Mouse (Mus musculus) forebrain, embryonic 15.5 days (tissue): ENCODE measurements around the gene Cyp2d22. TPM values are rescaled to one million over a fixed set of nuclear protein-coding genes. Genes with fewer than 3 reads are reported as not detected.

Experiments
- ATAC-seq: fragments of 200-750 bp; cut with Nextera tagmentation; replicated peaks from 2 replicates; pipeline ENCODE4 v1.8.0; 2017; ENCODE audit warnings: mild to moderate bottlenecking, moderate TSS enrichment, moderate library complexity
- H3K27ac ChIP-seq: fragments of 300-500 bp; sonication (generic); replicated peaks from 2 replicates; pipeline ENCODE4 v1.5.1; 2015; ENCODE audit warnings: mild to moderate bottlenecking, inconsistent platforms
- H3K27me3 ChIP-seq: fragments of 300-500 bp; sonication (generic); 2 replicates; pipeline ENCODE4 v1.6.1; 2015; ENCODE audit warnings: inconsistent platforms
- H3K36me3 ChIP-seq: fragments of 300-500 bp; sonication (generic); 2 replicates; pipeline ENCODE4 v1.6.1; 2015; ENCODE audit warnings: mild to moderate bottlenecking, inconsistent platforms
- H3K4me1 ChIP-seq: fragments of 300-500 bp; sonication (generic); 2 replicates; pipeline ENCODE4 v1.6.1; 2015; ENCODE audit warnings: inconsistent platforms
- H3K4me2 ChIP-seq: fragments of 300-500 bp; sonication (generic); replicated peaks from 2 replicates; pipeline ENCODE4 v1.6.1; 2015; ENCODE audit warnings: mild to moderate bottlenecking, inconsistent platforms
- H3K4me3 ChIP-seq: fragments of 300-500 bp; sonication (generic); 2 replicates; pipeline ENCODE4 v1.5.1; 2015; ENCODE audit warnings: mild to moderate bottlenecking, inconsistent platforms
- H3K9ac ChIP-seq: fragments of 300-500 bp; sonication (generic); replicated peaks from 2 replicates; pipeline ENCODE4 v1.6.1; 2015; ENCODE audit warnings: mild to moderate bottlenecking, inconsistent platforms
- H3K9me3 ChIP-seq: fragments of 300-500 bp; sonication (generic); 2 replicates; pipeline ENCODE4 v1.6.1; 2016; ENCODE audit warnings: inconsistent platforms
- WGBS: fragments of 180-500 bp; shearing (Covaris S2); methylation state at CpG from one replicate; pipeline ENCODE4 v1.1.7; 2015; ENCODE audit warnings: mixed read lengths; 5-methylcytosine and 5-hydroxymethylcytosine counted together
- polyA plus RNA-seq: library from polyadenylated mRNA; unstranded; fragments of >200 nt; fragmentation: Nextera tagmentation; extraction: Ambion mirVana; gene quantifications from 2 replicates; pipeline ENCODE4 v1.2.1, GENCODE M21; 2015

Cyp2d22 gene
- polyA plus RNA-seq, 1 experiment from 2014 or later = 1.9 TPM

DNA sequence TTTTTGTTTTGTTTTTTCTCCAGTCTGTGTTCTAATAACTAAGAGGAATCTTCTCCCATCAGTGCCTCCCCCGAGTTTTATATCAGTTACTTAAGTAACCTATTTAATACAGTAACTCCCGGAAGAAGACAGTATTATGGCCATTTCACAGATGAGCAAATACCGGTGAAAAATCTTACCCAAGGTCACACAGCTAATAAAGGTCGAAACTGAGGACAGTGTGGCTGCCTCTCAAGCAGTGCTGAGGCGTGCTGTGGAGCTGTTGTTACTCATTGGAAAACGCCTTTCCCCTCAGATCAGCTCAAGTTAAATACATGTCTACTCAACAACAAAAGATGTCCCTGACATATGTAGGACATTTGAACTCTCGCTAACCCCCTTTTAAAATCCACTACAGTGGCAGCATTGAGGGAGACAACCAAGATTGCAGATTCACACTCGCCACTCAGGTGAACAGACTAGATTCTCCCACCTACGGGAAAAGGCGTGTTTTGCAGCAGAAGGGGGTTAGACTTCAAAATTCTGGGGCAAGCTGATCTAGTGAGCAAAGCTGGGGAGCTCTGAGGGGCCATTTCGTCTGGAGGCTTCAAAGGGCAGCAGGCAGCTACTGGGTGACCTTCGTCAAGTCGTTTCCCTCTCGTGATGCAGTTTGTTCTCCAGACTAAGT, 26.8 kb downstream of the Cyp2d22 start:
- peak overlapping the region; percentile 88; the same call in 1 of the 2 replicates for H3K27ac ChIP-seq

DNA sequence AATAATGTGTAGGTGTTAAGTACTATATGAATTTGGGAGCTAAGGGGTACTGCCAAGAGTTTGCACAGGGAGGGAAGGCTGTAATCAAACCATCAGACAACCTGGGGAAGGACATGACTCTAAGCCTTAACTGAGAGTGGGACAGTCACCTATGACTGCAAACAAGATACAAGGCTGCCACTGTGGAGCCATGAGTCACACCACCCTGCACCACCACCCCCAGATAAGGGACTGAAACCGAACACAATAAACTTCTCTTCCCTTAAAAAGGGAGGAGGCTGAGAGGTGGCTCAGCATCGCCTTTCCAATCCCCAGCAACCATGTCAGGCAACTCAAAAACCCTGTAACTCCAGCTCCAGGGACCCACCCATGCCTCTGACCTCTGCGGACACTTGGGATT, 28.6 kb downstream of the Cyp2d22 start:
- H3K9ac ChIP-seq = no peak overlapping the region
- no peaks in the 10 kb centered on the region for H3K27me3 ChIP-seq
- WGBS = 88% methylated on average over 3 of the region's 3 CpGs
- no peaks in the 10 kb centered on the region for H3K9me3 ChIP-seq
- no peak overlapping the region for H3K4me2 ChIP-seq
- H3K4me1 ChIP-seq = peaks cover 42% of the 10 kb centered on the region
- no peak overlapping the region for H3K4me3 ChIP-seq
- peaks cover 33% of the 10 kb centered on the region for H3K36me3 ChIP-seq
- no peak overlapping the region for H3K27ac ChIP-seq
- no peak for ATAC-seq

More for the DNA sequence above, 26.8 kb downstream of the Cyp2d22 start:
- peak overlapping the region; percentile 99 for H3K4me3 ChIP-seq
- H3K4me2 ChIP-seq = peak overlapping the region; percentile 81
- H3K36me3 ChIP-seq = peaks cover 28% of the 10 kb centered on the region
- no peaks in the 10 kb centered on the region for H3K9me3 ChIP-seq
- H3K9ac ChIP-seq = peak overlapping the region; percentile 99
- peak; percentile 1; the same call in 1 of the 2 replicates for ATAC-seq
- 31% methylated on average over 14 of the region's 14 CpGs for WGBS
- peaks cover 26% of the 10 kb centered on the region for H3K4me1 ChIP-seq
- no peaks in the 10 kb centered on the region for H3K27me3 ChIP-seq

DNA sequence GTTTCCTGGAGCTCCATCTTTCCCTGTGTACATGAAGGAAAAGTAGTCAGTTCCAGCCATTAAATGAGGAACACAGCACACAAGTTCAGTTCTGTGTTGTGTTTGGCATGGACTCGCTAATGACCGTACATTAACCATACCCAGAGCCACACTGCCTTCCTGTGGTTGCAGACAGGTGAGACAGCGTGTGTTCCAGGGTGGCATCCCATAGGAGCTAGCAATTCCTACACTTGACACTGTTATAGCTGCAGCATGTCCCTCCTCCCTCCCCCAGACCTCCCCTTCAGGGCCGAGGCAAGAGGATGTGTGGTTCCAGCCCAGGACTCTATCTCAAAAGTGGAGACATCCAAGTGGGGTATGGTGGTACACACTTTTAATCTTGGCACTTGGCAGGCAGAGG, 29.7 kb downstream of the Cyp2d22 start:
- no peak overlapping the region for H3K4me3 ChIP-seq
- ATAC-seq = no peak
- WGBS = 94% methylated on average over 4 of the region's 4 CpGs
- peaks cover 43% of the 10 kb centered on the region for H3K4me1 ChIP-seq
- H3K9me3 ChIP-seq = no peaks in the 10 kb centered on the region
- no peak overlapping the region for H3K4me2 ChIP-seq
- H3K27ac ChIP-seq = no peak overlapping the region
- H3K36me3 ChIP-seq = peaks cover 33% of the 10 kb centered on the region
- no peaks in the 10 kb centered on the region for H3K27me3 ChIP-seq
- no peak overlapping the region for H3K9ac ChIP-seq

DNA sequence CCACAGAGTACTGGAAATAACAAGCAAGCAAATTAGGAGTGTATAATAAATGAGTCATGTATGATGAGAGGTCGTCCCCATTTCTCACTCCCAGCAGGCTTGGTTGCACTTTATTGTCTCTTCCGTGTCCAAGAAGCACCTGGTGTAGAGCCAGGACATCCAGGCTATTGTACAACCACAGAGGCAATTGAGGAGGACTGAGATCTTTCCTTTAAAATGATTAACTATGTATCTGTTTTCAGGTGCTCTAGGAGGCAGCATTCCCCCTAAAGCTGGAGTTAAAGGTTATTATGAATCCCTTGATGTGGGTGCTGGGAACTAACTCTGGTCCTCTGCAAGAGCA, 31.1 kb downstream of the Cyp2d22 start:
- Histone ChIP-seq H3K9me3 (no peaks in the 10 kb centered on the region), H3K27me3 (no peaks in the 10 kb centered on the region), H3K4me3 (no peak overlapping the region), H3K36me3 (peaks cover 33% of the 10 kb centered on the region), H3K27ac (no peak overlapping the region), H3K4me2 (no peak overlapping the region), H3K4me1 (peaks cover 36% of the 10 kb centered on the region), H3K9ac (no peak overlapping the region)
- ATAC-seq = no peak
- WGBS = 88% methylated on average over 2 of the region's 2 CpGs

DNA sequence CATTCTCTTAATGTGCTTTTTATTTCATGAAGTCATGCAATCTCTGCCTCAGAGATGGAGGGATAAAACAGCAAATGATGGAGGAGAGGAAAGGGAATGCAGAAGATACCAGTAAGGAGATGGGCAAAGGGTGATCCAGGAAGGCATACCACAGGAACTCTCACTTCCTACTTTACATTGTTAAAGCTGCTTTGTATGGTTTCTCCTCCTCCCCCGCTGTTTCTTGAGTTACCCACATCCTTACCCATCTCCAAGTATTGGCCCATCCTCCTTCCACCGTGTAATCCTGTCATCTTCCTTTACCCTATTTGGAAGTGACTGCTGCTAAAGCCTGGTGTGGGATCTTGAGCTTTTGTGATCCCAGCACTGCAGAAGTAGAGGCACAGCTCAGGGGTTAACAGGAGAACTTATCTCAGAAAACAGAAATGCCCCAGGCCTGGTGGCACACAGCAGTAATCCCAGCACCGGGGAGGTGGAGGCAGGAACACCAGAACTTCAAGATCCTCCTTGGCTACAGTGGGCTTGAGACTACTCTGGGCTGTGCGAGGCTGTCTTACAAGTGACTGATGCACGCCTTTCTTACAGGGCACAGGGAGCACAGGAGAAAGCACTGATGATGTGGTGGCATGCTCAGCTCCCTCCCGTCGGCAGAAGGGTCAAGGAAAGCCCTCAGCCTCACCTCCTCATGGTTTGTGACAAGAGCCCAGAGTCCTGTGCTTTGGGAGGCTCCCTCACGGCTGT, 31.6 kb downstream of the Cyp2d22 start:
- H3K4me2 ChIP-seq = no peak overlapping the region
- H3K9me3 ChIP-seq = no peaks in the 10 kb centered on the region
- H3K4me3 ChIP-seq = no peak overlapping the region
- H3K27me3 ChIP-seq = no peaks in the 10 kb centered on the region
- H3K36me3 ChIP-seq = peaks cover 33% of the 10 kb centered on the region
- H3K27ac ChIP-seq = no peak overlapping the region
- no peak overlapping the region for H3K9ac ChIP-seq
- H3K4me1 ChIP-seq = peaks cover 36% of the 10 kb centered on the region
- 88% methylated on average over 8 of the region's 8 CpGs for WGBS
- no peak for ATAC-seq

DNA sequence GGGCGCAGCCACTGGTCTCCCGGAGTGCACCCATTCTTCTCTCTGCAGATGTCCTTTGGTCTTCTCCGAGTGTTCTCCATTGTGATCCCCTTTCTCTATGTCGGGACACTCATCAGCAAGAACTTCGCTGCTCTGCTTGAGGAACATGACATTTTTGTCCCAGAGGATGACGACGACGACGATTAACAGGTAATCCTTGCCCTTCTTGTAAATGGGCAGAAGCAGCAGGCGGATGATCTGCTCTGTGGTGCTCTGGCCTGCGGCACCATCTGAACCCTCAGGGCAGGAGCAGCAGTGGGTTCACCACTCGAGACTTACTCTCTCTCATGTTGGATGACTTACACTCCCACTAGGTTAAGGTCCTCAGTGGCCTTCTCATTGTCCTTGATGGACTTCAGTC, 32.2 kb downstream of the Cyp2d22 start:
- ATAC-seq = no peak
- no peak overlapping the region for H3K4me3 ChIP-seq
- no peak overlapping the region for H3K27ac ChIP-seq
- H3K9me3 ChIP-seq = no peaks in the 10 kb centered on the region
- H3K36me3 ChIP-seq = peaks cover 33% of the 10 kb centered on the region
- no peak overlapping the region for H3K9ac ChIP-seq
- H3K27me3 ChIP-seq = no peaks in the 10 kb centered on the region
- 93% methylated on average over 12 of the region's 12 CpGs for WGBS
- peaks cover 30% of the 10 kb centered on the region for H3K4me1 ChIP-seq
- 0 out of 2 replicates have a peak overlapping the region, but pooled peaks have one; percentile 58 for H3K4me2 ChIP-seq

DNA sequence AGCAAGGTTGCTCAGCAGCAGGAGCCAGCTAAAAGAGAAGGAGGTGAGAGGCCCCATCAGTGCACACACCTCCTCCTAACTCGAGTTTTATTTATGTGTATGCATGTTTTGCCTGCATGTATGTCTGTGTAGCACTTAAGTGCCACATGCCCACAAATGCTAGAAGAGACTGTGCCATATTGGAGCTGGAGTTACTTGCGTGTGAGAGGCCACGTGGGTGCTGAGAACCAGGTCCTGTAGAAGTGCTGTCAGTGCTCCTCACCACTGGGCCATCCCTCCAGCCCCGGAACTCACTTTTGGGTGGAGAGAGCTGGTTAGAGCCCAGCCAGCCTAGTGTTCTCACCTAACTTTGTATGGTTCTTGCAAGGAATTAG, 32.8 kb downstream of the Cyp2d22 start:
- 84% methylated on average over 4 of the region's 4 CpGs for WGBS
- H3K9ac ChIP-seq = peak overlapping the region; percentile 54
- no peak overlapping the region for H3K27ac ChIP-seq
- ATAC-seq = no peak
- peaks cover 33% of the 10 kb centered on the region for H3K36me3 ChIP-seq
- no peaks in the 10 kb centered on the region for H3K27me3 ChIP-seq
- peaks cover 25% of the 10 kb centered on the region for H3K4me1 ChIP-seq
- H3K9me3 ChIP-seq = no peaks in the 10 kb centered on the region
- H3K4me2 ChIP-seq = peak overlapping the region; percentile 58
- H3K4me3 ChIP-seq = peak overlapping the region; percentile 79

DNA sequence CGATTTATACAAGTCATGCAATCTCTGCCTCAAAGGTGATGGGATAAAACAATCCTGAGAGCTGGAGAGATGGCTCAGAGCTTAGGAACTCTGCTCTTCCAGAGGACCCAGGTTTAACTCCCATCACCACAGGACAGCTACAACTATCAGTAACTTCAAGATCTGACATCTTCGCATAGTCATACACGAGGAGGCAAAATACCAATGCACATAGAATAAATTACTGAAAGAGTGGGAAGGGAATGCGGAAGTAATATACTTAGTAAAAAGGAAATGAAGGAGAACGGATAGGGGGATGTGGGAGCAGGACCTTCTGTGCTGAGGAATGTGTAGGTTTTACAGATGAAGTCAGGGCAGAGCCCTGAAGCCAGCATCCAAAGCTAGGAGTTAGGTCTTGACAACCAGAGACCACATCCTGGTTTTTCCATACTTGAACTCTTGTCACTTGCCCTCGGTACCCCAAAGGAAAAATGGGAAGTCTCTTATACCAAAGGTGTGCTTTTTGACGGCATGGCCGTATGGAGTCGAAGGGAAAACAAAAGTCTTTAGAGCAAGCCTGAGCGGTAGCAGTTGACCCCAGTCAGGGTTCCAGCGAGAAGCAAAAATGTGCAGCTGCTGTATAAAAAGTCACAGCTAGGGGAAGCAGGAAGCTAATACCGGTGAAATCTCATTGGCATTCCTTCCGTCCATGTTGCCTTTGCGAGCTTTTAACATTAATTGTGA, 33.3 kb downstream of the Cyp2d22 start:
- Histone ChIP-seq H3K9ac (peak overlapping the region; percentile 54), H3K36me3 (peaks cover 33% of the 10 kb centered on the region), H3K9me3 (no peaks in the 10 kb centered on the region), H3K4me1 (peaks cover 20% of the 10 kb centered on the region), H3K4me2 (peak overlapping the region; percentile 58), H3K4me3 (peak overlapping the region; percentile 79), H3K27me3 (0 out of 2 replicates have a peak, but pooled peaks cover 2% of the 10 kb centered on the region), H3K27ac (peak overlapping the region; percentile 91)
- ATAC-seq = peak; percentile 8; the same call in 1 of the 2 replicates
- WGBS = 63% methylated on average over 14 of the region's 14 CpGs

DNA sequence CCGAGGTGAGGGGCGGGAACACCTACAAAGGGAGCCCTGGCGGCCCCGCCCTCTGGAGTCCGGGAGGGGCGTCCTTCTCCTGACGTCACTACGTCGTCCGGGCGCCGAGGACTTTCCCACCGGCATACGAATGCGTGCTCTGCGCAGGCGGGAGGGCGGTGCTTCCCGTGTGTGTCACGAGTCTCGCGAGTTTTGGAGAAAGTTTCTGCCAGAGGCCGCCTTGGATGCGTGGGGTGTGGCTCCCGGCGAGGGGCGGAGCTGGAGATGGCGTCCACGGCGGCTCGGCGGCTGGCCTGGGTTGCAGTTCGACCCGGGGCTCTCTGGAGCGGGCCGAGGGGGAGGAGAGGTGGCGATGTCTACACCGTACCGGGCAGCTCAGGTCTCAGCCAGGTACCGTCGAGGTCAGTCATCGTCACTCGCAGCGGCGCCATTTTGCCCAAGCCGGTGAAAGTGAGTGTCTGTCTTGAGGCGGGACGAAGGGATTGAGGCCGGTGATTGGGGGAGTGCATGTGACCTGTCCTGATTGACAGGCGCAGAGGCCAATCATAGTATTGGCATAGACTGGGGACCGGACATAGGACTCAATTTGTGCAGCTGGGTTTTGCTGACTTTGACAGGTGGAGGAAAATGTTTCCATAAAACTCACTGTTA, 34.1 kb downstream of the Cyp2d22 start:
- Histone ChIP-seq H3K4me1 (peaks cover 22% of the 10 kb centered on the region), H3K9me3 (no peaks in the 10 kb centered on the region), H3K27me3 (peaks cover 8% of the 10 kb centered on the region; the same call in 1 of the 2 replicates), H3K4me3 (peak overlapping the region; percentile 79), H3K36me3 (peaks cover 33% of the 10 kb centered on the region), H3K9ac (peak overlapping the region; percentile 69), H3K27ac (peak overlapping the region; percentile 91), H3K4me2 (peak overlapping the region; percentile 58)
- WGBS = under 1% methylated on average over 50 of the region's 51 CpGs
- ATAC-seq = peak; percentile 98

DNA sequence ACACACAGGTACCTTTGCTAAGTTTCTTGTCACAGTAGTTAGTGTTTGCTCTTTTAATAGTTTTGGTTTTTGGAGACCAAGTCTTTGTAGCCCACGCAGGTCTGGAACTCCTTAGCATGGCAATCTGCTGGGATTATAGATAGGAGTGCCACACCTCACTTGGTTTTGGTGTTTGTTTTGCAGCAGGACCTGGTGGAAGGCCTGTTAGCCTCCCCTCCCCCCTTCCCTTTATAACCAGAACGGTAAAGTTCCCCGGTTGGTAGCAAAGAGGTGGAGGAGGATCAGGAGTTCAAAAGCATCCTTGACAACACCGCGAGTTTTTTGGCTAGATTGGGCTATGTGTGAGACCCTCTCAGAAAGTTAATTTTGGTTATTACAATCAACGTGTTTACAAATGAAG, 35.1 kb downstream of the Cyp2d22 start:
- no peak for ATAC-seq
- WGBS = 95% methylated on average over 6 of the region's 6 CpGs

DNA sequence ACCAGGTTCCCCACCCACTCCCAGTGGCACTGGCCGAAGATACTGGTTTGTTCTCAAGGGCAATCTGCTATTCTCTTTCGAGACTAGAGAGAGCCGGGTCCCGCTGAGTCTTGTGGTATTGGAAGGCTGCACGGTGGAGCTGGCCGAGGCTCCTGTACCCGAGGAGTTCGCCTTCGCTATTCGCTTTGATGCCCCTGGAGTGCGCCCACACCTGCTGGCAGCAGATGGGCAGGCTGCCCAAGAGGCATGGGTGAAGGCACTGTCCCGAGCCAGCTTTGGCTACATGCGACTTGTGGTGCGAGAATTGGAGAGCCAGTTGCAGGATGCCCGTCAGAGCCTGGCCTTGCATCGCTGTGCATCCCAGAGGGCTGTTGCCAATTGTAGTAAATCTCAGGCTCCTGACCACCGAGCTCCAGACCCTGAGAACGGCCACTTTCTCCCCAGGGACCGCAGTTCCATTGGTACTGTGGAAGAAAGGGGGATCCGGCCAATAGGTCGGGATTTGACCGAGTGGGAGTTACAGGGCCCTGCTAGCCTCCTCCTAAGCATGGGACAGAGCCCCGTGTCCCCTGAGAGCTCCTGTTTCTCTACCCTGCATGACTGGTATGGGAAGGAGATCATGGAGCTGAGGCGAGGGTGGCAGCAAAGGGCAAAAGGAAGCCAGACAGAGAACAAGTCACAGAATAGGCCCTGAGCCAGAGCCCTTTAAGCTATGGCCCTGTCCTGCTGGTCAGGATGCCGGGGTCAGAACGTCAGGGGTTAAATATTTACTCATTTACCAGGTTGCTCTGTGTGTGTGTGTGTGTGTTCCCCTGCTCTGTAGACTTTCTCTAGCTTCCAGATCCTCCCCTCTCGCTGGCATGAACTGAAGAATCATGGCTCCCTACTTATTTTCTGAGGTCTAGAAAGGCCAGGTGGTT, 36.4 kb downstream of the Cyp2d22 start:
- no peak overlapping the region for H3K4me2 ChIP-seq
- ATAC-seq = no peak
- no peak overlapping the region for H3K9ac ChIP-seq
- H3K4me3 ChIP-seq = no peak overlapping the region
- peaks cover 15% of the 10 kb centered on the region for H3K27me3 ChIP-seq
- H3K9me3 ChIP-seq = no peaks in the 10 kb centered on the region
- no peak overlapping the region for H3K27ac ChIP-seq
- WGBS = 88% methylated on average over 27 of the region's 27 CpGs
- peaks cover 10% of the 10 kb centered on the region for H3K36me3 ChIP-seq
- H3K4me1 ChIP-seq = peaks cover 24% of the 10 kb centered on the region

More for the DNA sequence above, 35.1 kb downstream of the Cyp2d22 start:
- Histone ChIP-seq H3K4me3 (no peak overlapping the region), H3K27me3 (peaks cover 15% of the 10 kb centered on the region), H3K9ac (no peak overlapping the region), H3K36me3 (peaks cover 23% of the 10 kb centered on the region), H3K4me2 (no peak overlapping the region), H3K4me1 (peaks cover 24% of the 10 kb centered on the region), H3K27ac (peak overlapping the region; percentile 21; the same call in 1 of the 2 replicates), H3K9me3 (no peaks in the 10 kb centered on the region)
